Mouse (Mus musculus) G1E-ER4 (cell line): ENCODE data around the gene Zdhhc8. TPM values are rescaled to one million over a fixed set of nuclear protein-coding genes. Genes with fewer than 3 reads are reported as not detected.

Experiments used
- GATA1 ChIP-seq: IDR thresholded peaks from one replicate; pipeline ENCODE4 v1.8.0; 2012; ENCODE audit warnings: low read length, inconsistent platforms
- polyA plus RNA-seq: library from polyadenylated mRNA; stranded (reverse); fragments of >175 nt; gene quantifications from 2 replicates; pipeline ENCODE4 v1.2.3, GENCODE M21; 2012

Gene Zdhhc8
- polyA plus RNA-seq: 3.8 and 4.3 TPM in 2 replicates

DNA sequence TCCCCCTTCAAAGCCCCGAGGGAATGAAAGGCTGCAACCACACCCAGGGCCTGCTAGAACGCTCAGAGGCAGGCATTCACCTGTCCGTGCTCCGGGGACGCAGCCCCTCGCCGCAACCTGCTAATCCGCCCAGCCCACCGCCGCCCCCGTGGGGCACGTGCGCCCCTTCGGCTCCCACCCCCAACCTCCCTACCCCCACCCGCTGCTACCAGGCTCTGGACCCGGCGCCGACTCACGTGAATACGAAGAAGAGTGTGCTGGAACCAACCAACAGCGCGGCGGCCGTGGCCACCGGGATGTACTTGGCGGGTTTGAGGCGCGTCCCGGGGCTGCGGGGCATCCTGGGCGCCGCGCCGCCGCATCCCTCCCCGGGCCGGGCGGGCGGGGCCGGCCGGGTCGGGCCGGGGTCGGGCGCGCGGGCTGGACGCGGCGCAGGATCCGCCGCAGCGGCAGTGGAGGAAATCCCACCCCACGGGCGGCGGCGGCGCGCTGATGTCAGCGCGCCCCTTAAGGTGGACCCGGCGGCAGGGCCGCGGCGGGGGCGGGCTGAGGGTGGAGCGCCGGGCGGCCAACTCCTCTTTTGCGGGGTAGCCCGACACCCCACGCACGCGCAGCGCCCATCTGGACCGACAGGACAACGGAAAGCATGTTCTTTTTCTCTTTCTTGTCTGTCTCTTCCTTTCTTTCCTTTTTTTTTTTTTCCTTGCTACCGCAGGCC, at the start of gene Zdhhc8:
Gene Zdhhc8 (minus strand): TSS at position 466 of the 718 bp plus-strand sequence.
- no peak for TF ChIP-seq GATA1

DNA sequence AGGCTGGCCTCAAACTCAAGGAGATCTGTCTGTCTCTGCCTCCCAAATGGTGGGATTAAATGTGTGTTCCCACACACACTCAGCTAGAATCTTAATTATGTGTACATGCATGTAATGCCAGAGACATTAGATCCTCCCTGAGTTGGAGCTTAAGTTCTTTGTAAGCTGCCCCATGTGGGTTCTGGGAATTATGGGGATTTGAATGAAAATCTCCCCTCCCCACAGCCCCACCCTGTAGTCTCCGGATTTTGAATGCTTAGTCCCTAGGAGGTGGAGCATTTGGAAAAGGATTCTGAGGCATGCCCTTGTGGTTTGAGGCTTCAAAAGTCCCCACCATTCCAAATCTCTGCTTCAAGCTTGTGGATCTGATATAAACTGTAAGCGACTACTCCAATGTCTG, 40.2 kb upstream of the Zdhhc8 start:
- no peak for TF ChIP-seq GATA1

DNA sequence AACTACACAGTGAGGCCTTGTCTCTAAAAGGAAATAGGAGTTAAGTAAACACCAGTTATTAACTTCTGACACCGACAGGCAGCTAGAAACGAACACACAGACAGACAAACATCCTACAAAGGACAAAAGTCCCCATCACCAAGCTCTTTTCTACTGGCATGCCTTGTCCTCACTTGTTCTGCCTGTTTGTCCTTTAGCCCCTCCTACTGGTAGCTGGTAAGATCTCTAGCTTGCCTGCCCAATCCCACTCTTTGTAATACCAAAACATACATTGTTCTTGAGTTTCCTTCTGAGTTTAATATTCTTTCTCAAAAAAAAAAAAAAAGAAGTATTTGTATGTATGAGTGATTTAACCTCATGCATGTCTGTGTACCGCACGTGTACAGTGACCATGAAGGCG, 33.2 kb upstream of the Zdhhc8 start:
- no peak for TF ChIP-seq GATA1

DNA sequence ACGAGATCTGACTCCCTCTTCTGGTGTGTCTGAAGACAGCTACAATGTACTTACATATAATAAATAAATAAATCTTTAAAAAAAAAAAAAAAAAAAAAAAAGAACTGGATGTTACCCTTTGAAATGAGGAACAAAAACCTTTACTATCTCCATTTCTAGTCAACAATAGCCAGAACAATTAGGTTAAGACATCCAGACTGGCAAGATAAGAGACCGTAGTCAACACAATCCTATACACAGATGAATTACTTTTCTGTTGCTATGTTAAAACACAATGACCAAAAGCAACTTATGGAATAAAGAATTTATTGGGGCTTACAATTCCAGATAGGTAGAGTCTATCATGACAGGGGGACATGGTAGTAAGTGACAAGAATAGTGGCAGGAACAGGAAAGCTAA, 30.1 kb upstream of the Zdhhc8 start:
- no peak for TF ChIP-seq GATA1

DNA sequence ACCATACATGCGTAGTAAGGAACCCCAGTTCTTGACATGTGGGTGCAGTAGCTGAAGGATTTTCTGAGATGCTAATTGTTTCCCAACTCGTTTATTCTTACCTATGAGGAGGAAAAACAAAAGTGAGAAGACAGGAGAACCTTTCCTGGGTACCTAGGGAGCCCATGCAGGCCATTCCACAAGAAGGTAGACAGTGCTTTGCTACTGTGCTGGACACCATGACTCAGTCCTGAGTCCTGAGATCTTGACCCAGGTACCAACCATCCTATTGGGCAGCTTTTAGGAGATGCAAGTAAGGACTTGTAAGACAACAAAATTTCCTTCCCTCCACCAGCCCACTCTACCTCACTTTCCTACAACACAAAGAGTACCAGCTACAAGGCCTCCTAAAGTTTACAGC, 23.3 kb upstream of the Zdhhc8 start, which contains the start of gene Gm49776:
Gene Gm49776 (minus strand): TSS at position 101 of the 400 bp plus-strand sequence.
- no peak for TF ChIP-seq GATA1

DNA sequence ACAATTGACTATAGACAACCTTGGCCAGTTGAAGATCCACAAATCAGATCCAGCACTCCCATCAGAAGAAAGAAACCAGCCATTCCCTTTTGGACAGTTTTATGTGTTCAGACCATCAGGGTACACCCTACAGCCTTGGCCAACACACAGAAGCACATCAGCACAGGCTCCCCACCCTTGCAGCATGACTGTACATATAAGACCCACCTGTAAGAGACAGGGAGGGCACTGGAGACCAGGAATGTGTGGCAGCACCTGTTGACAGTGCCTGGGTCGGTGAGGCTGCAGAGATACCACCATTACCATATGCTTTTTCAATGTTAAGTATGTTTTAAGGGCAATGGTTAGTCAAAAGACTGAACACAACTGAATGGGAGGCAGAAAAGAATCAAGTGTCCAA, 18.9 kb upstream of the Zdhhc8 start:
- TF ChIP-seq GATA1: no peak

DNA sequence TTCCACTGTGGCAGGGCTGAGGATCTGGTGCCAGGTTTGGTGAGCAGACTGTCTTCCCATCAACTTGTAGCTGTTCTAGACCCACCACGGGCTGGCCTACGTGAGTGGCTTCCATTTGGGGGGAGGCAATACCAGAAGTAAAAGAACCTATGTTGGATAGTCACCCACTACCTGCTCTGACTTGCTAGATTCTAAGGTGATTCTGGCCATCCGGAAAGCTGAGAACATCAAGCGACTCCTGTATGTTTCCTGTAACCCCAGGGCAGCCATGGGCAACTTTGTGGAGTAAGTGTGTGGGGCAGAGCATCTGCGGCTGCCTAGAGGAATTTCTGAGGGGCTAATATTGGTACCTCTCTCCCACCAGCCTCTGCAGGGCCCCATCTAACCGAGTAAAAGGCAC, 17.8 kb upstream of the Zdhhc8 start:
- TF ChIP-seq GATA1: no peak

DNA sequence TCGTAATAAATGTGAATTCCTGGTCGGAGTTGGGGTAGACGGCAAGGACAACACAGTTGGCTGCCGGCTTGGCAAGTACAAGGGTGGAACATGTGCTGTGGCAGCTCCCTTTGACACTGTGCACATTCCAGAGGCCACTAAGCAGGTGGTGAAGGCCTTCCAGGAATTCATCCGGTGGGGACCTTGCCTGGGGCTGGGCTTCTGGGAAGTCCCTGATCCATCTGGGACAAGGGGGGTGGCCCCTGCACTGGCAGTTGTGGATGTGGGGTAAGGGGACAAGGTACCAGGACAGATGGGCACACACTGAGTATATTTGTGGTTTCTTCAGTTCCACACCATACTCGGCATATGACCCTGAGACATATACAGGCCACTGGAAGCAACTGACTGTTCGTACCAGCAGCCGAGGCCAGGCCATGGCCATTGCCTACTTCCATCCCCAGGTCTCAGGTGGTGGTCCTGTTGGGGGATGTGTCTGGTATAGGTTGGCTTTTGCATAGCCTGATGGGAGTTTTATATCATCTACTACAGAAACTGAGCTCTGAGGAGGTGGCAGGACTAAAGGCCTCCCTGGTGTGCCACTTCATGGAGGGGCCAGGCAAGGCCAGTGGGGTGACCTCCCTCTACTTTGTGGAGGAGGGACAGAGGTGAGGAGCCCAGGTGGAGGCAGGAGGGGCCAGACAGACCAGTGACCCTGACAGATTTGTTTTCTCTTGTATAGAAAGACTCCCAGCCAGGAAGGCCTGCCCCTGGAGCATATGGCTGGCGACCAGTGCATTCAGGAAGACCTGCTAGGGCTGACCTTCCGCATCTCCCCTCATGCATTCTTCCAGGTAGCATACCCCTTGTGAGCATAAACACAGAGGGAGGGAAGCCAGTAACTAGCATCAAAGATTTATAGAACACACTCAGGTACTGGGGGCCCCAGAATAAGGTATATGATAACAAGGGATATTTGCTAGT, 16.2 kb upstream of the Zdhhc8 start:
- no peak for TF ChIP-seq GATA1

DNA sequence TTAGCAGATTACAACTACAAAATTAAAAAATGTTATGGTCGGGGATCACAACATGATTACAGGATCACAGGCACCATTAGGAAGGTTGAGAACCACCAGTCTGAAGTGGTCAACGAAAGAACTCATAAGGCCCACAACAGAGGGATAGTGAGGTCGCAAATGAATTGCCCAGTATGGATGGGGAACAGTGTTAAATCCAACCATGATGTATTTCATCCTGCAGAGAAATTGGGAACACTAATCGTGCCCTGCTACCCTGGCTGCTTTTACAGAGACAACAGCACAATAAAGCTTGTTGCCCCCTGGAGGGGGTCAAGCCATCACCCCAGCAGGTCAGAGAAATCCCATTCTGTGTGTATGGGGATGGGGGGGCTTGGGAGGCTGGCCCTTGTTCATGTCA, 15.3 kb upstream of the Zdhhc8 start:
- TF ChIP-seq GATA1: no peak

DNA sequence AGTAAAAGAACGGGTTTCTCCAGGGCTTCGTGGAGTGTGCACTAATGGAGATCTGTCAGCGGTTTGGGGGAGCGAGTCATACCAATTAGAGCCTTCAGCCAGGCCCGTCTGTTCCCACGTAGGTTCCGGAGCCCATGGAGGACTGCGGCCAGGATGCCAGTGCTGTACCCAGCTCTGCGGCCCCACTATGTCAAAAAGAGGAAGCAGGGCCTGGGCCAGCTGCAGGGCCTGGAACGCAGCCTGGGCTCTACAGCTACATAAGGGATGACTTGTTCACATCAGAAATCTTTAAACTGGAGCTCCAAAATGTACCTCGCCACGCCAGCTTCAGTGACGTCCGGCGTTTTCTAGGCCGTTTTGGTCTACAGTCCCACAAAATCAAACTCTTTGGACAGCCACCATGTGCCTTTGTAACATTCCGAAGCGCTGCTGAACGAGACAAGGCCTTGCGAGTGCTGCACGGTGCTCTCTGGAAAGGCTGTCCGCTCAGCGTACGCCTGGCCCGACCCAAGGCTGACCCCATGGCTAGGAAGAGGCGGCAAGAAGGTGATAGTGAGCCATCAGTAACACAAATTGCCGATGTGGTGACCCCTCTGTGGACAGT, 14.5 kb upstream of the Zdhhc8 start:
- no peak for TF ChIP-seq GATA1

DNA sequence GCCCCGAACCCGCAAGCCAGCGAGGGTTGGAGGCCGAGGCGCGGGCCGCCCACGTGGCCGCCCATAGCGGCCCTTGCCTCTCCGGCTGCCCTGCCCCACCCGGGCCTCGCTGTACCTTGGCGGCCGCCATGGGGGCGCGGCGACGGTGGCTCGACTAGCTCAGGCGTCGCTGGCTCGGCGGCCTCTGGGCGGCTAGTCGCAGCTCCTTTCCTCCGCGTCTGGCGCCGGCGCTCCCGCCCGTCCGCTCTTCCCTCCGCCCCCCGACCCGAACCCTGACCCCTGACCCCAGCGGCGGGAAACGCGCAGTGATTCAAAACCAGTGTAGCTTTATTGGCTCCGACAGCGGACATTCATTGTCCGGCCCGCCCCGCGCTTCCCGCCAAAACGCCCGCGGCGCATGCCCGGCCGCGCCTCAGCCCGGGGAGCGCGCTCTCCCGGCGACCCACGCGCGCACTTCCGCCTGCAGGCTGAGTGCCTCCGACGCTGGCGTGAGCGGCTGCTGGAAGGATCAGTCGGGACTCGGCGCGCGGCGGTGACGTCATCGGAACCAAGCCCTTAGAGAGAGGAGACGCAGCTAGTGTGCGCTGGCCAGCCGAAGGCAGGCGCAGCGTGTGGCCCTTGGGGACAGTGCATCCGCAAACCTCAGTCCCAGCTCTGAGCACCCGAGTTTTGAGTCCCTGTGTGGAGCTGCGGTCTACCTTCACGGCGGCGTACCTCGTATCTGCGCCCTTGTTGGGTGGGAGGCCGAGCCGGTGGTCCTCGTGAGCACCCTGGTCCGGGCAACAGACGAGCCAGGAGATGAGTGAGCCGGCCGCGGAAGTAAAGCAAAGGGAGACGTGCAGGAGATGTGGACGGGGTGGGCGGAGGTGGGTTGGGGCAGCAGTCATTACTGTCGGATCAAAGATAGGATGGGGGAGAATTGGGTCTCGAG, 13.8 kb upstream of the Zdhhc8 start, which contains the start of the genes Trmt2a and Ranbp1:
Gene Trmt2a (plus strand): TSS at position 247 of the 931 bp plus-strand sequence.
Gene Ranbp1 (minus strand): TSS at position 300 of the 931 bp plus-strand sequence.
- TF ChIP-seq GATA1: no peak

DNA sequence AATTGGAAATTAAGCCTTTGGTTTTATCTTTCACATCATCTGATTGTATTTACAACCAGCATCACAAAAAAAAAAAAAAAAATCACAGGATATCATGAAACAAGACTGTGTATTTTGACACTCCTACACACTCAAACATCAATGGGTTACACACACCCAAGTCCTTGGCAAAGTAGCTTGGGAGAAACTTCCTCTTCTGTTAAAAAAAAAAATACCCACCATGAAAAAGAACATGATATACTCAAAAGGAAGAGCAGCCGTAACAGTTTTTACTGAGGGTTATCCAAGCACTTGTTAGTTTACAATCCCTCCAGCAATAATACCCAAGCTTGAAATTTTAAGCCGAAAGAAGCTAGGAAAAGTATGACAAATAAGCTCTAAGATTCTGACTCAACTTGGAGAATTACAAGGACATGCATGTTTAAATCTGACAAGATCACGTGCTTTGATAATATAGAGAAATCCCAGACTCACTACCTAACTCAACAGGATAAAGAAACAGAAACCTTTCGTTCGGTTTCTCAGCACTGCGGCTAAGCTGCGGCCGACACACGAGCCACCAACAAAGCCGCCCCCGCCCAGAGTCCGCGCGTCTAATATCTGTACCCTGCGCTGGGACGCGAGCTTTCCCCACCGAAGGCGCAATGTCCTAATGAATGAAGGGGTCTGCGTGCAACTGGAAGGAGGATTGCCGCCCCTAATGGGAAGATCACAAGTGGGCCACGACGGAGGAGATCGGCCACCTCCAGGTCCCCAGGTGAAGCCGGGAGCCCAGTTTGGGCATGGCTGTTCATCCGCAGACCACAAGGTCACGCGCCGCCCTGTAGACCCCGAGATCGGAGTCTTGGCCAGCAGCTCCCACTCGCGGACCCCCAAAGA, 12.8 kb upstream of the Zdhhc8 start:
- no peak for TF ChIP-seq GATA1

DNA sequence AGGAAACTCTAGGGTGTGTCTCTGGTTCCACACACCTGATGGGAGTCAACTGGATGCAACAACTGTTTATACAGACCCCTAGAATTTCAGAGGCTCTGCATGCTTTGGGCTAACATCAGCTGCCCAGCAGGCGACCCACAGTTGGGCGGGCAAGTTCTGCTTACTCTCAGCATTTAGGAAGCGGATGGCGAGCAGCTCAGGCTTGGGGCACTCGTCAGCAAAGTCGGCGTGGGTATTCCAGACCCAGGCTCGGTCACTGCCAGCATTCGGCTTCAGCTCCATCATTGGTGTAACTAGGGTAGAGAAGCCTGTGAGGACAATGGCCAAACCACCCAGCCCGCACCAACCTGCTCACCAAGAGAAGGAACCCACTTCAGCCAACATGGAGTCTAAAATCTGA, 6.6 kb upstream of the Zdhhc8 start:
- no peak for TF ChIP-seq GATA1
